ENCODE assay signal across 23 mouse cellular contexts in the genomic region with DNA sequence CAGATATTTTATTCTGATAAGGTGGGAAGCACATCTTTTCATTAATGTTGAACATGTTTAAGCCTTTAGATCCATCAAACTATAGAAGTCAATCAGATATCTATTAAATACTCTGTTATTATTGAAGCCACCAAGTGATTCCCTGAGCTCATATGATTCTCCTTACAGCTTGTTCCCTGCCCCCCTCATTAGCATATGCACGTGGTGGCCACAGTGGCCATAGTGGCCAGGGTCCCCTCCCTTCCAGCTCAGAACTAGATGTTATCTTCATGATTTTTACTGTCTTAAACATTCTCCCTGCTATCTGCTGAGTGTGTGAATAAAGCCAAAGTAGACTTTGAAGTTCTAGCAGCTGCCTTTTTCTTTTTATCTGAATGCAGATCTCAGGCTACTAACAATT.
"Had no signal": no experiment of that assay in that cellular context is flagged by ENCODE, and none has a peak within 500 bp of the region (broad histone marks: within the 10 kb centered on the region; RNA-seq: fewer than 3 reads in every experiment).

No protein-coding gene starts in this region.

- H3K4me3 ChIP-seq: limb, embryonic 12.5 days; limb, embryonic 15.5 days; lung, embryonic 15.5 days; megakaryocyte, embryonic 14.5 days; neural tube, embryonic 12.5 days; neural tube, embryonic 15.5 days had no signal

- H3K36me3 ChIP-seq: limb, embryonic 12.5 days; limb, embryonic 15.5 days; lung, embryonic 15.5 days; neural tube, embryonic 12.5 days; neural tube, embryonic 15.5 days had no signal

- H3K4me2 ChIP-seq: limb, embryonic 12.5 days; limb, embryonic 15.5 days; liver, embryonic 11.5 days; lung, embryonic 15.5 days; neural tube, embryonic 12.5 days; neural tube, embryonic 15.5 days had no signal

- DNase-seq: kidney, adult 18-20 months; kidney, adult 9 months; kidney, postnatal 14 days; kidney, postnatal 4 days; left cerebral cortex, postnatal 4 days; liver, postnatal 0 days; lung, postnatal 10 days; lung, postnatal 36 days; right cerebral cortex, adult 18-20 months; right cerebral cortex, postnatal 14 days; right cerebral cortex, postnatal 4 days; thymus, adult 2 months; thymus, postnatal 14 days; thymus, postnatal 4 days had no signal

- H3K27ac ChIP-seq: limb, embryonic 12.5 days; limb, embryonic 15.5 days; liver, embryonic 14.5 days; lung, embryonic 15.5 days; neural tube, embryonic 12.5 days; neural tube, embryonic 15.5 days; stomach, postnatal 0 days had no signal

- H3K9ac ChIP-seq: limb, embryonic 12.5 days; limb, embryonic 15.5 days; liver, embryonic 14.5 days; liver, postnatal 0 days; lung, embryonic 15.5 days; neural tube, embryonic 12.5 days; neural tube, embryonic 15.5 days had no signal

- H3K27me3 ChIP-seq: limb, embryonic 12.5 days; limb, embryonic 15.5 days; lung, embryonic 15.5 days; megakaryocyte, embryonic 14.5 days; neural tube, embryonic 12.5 days; neural tube, embryonic 15.5 days had no signal

- ATAC-seq: liver, postnatal 0 days had no signal

- H3K4me1 ChIP-seq: limb, embryonic 12.5 days; limb, embryonic 15.5 days; lung, embryonic 15.5 days; neural tube, embryonic 12.5 days; neural tube, embryonic 15.5 days had no signal

- H3K9me3 ChIP-seq: limb, embryonic 15.5 days; lung, embryonic 15.5 days; neural tube, embryonic 12.5 days; neural tube, embryonic 15.5 days had no signal
